Mouse (Mus musculus) spleen, postnatal 36 days (tissue): Measurements from ENCODE around the gene Gars.

Source experiments
- DNase-seq, 2 experiments: peaks; one replicate each; pipeline ENCODE4 v3.0.0; 2022; ENCODE audit warnings: low spot score in 2 of 2, mixed read lengths in 1 of 2

Gars gene

DNA sequence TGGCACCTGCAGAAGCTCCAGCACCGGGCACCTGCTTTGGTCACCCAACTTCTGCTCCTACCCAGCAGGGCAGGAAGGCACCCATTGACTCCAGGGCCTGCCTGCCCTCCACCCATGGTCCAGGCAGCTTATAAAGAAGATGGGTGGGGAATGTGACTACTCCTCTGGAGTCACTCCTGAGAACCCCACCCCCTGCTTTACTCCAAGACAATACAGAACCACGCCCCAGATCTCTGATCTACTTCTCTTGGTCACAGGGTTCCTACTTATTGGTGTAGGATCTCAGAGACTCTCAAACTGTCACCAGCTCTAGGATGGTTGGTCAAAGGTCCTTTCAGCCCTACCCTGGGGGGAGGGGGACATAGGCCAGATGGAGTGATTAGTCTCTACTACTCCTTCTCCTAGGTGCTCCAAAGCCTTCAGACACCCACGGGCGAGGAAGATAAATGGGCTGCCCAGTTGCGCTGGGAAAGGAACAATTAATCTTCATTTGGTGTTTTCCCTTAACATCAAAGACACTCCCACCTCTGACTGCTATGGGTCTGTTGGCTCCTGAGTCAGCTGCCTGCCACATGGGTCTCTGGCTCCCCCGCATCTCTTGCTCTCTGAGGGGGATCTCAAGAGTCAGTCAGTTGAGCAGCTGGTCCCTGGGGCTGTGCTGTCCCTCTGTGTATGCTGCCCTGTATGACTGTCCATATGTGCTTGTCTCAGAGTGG lies 55.8 kb downstream of the Gars start:
- DNase-seq, result no peak

DNA sequence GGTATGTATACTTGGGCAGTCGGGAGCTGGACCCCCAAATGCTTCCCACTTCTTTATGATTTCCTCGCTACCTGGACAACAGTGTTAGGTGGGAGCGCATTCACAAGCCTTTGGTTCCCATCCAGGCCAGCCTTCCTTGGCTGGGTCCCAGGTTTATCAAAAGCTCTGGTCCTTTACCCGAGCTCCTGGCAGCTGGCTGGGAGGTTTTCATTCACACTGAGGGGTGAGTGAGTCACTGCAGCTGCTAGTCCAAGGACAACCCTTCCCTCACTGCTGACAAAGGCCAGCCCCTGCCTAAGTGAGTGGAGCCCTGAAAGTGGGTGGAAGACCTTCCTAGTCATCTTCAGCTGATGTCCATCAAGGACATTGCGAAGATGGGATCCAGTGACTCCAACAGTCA lies 60.2 kb downstream of the Gars start:
- no peak for DNase-seq

DNA sequence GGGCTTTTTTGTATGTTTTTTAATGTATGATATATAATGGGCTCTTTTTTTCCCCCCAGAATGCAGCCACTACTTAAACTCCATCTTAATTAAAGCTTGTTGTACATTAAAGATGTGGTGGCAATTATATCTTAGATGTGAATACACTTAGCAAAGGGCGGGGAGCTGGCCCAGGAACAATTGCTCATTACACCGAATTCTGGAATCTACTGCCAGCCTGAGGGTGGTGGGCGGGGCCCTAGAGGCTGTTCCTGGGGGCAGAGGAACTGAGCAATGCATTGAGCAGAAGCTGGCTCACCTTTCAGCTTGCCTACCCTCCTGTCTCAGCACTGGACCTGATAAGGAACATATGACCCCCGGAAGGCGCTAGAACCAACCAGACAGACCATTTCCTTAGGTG lies 60.8 kb downstream of the Gars start:
- DNase-seq, result no peak

DNA sequence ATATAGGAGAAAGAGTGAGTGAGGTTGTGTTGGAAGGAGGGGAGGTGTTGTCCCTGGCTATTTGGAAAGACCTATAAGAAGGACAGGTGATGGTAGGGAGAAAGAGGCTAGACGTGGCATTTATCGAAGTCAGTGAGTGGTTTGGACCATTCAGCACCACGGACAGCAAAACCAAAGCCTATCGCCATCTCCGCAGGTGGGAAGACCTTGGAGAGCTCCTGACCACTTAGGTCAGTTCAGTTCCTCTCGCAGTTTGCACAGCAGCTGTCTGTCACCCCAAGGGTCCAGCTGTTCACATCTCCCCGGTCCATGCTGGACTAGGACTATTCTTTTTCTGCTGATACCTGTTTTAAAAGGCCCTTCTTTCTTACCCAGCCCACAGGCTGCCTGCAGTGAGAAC lies 70.6 kb downstream of the Gars start:
- DNase-seq, result no peak

DNA sequence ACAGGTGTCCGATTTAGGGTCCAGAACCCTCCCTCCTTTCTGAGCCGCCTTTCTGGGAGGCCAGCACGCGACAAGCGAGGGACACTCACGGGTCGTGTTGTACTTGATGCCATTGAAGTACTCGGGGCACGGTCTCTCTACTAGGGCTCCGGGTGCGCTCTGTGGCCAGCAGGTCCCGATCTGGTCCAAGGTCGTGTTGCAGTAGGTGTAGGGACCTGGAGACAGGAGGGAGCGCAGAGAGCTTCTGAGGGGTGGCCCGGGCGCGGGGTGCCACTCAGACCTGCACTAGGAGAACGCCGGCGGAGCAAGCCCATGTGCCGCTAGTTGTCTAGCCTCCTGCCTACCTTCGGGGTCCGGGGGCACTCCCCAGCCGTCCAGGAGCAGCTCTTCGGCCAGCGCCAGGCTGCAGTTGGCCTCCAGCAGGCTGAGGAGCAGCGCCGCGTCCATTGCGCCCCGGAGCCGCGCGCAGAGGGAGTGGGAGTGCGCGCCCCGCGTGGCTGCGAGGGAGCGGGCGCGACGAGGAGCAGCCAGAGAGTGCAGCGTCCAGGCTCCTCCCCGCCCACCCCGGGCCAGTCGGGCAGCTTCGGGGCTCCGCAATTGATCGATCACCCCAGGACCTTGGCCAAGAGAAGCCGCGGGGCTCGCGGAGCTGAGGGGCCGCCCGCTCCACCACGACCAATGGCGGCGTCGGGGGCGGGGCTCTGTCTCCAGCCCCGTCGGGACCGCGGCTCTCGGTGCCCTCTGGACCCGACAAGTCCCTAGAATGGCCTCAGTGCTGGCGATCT lies 79.7 kb downstream of the Gars start:
- DNase-seq, result no peak

DNA sequence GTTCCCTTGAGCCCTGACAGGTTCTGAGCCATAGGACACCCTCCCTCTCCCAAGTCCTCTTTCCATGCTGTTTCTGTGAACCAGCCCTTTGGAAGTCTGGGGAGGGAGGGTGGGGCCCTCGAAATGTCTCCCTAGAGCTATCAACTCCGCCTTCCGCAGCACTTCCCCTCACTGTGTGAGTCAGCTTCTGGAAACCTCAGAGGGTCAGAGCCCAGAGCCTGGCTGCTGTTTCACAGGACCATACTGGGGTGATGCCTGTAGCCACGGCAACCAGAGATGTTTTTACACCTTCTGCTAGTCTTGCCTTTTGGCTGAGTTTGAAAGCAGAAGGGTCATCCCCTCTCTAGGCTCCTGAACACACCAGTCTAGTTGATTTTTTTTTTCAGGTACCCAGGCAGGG lies 85.2 kb downstream of the Gars start:
- DNase-seq, result no peak

DNA sequence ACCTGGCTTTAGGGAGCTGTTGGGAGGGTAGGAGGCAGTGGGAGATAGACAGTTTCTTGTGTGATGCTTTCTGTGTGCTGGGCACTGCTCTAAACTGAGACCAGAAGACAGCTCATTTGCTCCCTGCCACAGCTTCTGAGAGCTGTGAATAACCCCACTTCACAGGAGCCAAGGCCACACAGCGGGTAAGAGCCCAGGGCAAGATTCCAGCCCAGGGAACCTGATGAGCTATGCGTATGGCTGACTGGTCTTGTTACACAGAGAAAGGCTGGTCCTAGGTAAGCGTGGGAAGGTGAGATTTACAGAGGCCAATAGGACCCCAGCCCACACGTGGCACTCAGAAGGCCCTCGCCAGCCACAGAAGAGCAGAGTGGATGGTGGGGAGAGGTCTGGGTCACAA lies 88.8 kb downstream of the Gars start:
- no peak for DNase-seq

DNA sequence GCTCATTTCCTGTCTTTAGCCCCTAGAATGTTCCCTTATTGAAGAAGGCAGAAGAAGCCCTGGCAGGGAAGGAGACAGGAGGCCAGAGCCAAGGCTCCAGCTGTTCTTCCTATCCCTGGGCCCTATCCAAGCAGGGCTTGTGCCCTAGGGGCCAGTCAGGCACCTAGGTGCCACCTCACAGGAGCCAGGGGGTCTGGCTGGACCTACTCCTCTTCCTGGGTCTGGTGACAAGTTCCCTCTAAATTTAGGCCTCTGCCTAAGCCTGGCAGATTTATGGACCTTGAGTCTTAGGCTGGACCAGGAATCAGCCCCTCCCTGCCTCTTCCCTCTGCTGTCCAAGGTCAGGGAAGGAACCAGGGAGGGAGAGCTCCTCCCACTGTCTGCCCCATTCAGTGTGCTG lies 90.6 kb downstream of the Gars start:
- DNase-seq, result no peak
